Mouse (Mus musculus) liver, embryonic 14.5 days (tissue): ENCODE data around the gene Ddx55.

Experiments used
- CTCF ChIP-seq: IDR thresholded peaks from 2 replicates; pipeline ENCODE4 v1.5.1; 2016; ENCODE audit warnings: antibody characterized with exemption, low read depth, control low read depth
- EP300 ChIP-seq: IDR thresholded peaks from 2 replicates; pipeline ENCODE4 v1.6.1; 2016; ENCODE audit warnings: antibody characterized with exemption, low read depth

DNA sequence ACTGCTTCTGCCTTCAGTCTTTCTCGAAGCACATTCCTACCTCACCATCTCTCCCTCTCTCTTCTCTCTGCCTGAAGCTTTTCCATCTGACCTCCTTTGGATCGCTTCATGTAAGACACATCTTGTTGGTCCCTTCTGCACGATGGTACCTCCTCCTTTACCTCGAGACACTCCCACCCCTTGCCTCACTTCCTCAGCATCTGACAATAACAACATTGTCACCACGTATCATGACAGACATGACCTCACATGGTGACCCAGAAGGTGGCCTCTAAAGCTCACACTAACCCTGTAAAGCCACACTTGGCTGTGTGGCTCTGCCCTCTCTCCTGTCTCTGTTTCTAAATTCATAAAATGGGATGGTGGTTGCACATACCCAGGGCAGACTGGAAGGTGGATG, 36.9 kb upstream of the Ddx55 start:
- no peak for TF ChIP-seq CTCF
- no peak for TF ChIP-seq EP300
